In genomic region chr5:96208543-96208942, GRCm38 (mm10) we compare ENCODE assay signal across 10 mouse cellular contexts. TPM values are rescaled to one million over a fixed set of nuclear protein-coding genes. Genes with fewer than 3 reads are reported as not detected.
A peak's percentile ranks its signal among the peaks of the same experiment; 100 is the strongest.
DNase-seq lines count a peak whose midpoint lies in the region; ATAC-seq and TF ChIP-seq lines count a peak whose summit lies in the region.
"Had no signal": no experiment of that assay in that cellular context is flagged by ENCODE, and none has a peak within 500 bp of the region (broad histone marks: within the 10 kb centered on the region; RNA-seq: fewer than 3 reads in every experiment).

No protein-coding gene starts in this region.

- H3K9me3 ChIP-seq in heart, postnatal 0 days (replicated peaks; ENCODE audit: control insufficient read depth, low read length), result no peaks in the 10 kb centered on the region
- no peaks in the 10 kb centered on the region for H3K9me3 ChIP-seq in midbrain, embryonic 14.5 days (ENCODE audit: control insufficient read depth, low read length)
- no peaks in the 10 kb centered on the region for H3K9me3 ChIP-seq in midbrain, postnatal 0 days (ENCODE audit: low read length)
- H3K9me3 ChIP-seq in liver, postnatal 0 days (ENCODE audit: low read length), result no peaks in the 10 kb centered on the region

- WGBS in heart, postnatal 0 days, result 42% methylated on average over 4 of the region's 4 CpGs
- WGBS in midbrain, embryonic 14.5 days, result 75% methylated on average over 4 of the region's 4 CpGs
- WGBS in midbrain, postnatal 0 days, result 63% methylated on average over 4 of the region's 4 CpGs
- 19% methylated on average over 4 of the region's 4 CpGs for WGBS in liver, postnatal 0 days (ENCODE audit: insufficient replicate concordance)

- ATAC-seq in heart, postnatal 0 days (ENCODE audit: insufficient read depth, low read depth), result no peak
- no peak for ATAC-seq in midbrain, embryonic 14.5 days (ENCODE audit: low FRiP score, low TSS enrichment)
- ATAC-seq in midbrain, postnatal 0 days (ENCODE audit: low FRiP score), result no peak
- ATAC-seq in liver, postnatal 0 days, result no peak

- H3K4me2 ChIP-seq in heart, postnatal 0 days (ENCODE audit: low read depth, low read length), result peak overlapping the region; percentile 75; the same call in 1 of the 2 replicates
- peak overlapping the region; percentile 79 for H3K4me2 ChIP-seq in midbrain, embryonic 14.5 days (ENCODE audit: low read length)
- H3K4me2 ChIP-seq in midbrain, postnatal 0 days (ENCODE audit: low read depth, low read length, poor library complexity, severe bottlenecking), result no peak overlapping the region
- peak overlapping the region; percentile 80; the same call in 1 of the 2 replicates for H3K4me2 ChIP-seq in liver, postnatal 0 days (ENCODE audit: low read depth, low read length)

- no peak for TF ChIP-seq EP300 in heart, postnatal 0 days (IDR thresholded peaks at IDR 0.05; ENCODE audit: low read depth)
- no peak for TF ChIP-seq EP300 in liver, postnatal 0 days (IDR thresholded peaks at IDR 0.05; ENCODE audit: low read depth)

- H3K4me3 ChIP-seq in heart, postnatal 0 days (ENCODE audit: low read depth, low read length), result no peak overlapping the region
- no peak overlapping the region; the same call in 1 of the 2 replicates for H3K4me3 ChIP-seq in midbrain, embryonic 14.5 days (replicated peaks; ENCODE audit: low read depth, low read length)
- H3K4me3 ChIP-seq in midbrain, postnatal 0 days (ENCODE audit: low read depth, low read length), result no peak overlapping the region
- H3K4me3 ChIP-seq in liver, postnatal 0 days (ENCODE audit: low read depth, low read length), result no peak overlapping the region

- H3K27ac ChIP-seq in heart, postnatal 0 days (ENCODE audit: low read depth), result peak overlapping the region; percentile 88; the same call in 1 of the 2 replicates
- H3K27ac ChIP-seq in midbrain, embryonic 14.5 days (replicated peaks; ENCODE audit: low read depth, low read length), result no peak overlapping the region
- no peak overlapping the region for H3K27ac ChIP-seq in midbrain, postnatal 0 days (ENCODE audit: low read depth, low read length)
- H3K27ac ChIP-seq in liver, postnatal 0 days (ENCODE audit: low read depth), result peak overlapping the region; percentile 73

- intact Hi-C loops in heart, postnatal 36 days (cut with DNase I), result no loop called here

- no peak overlapping the region for H3K9ac ChIP-seq in heart, postnatal 0 days (replicated peaks; ENCODE audit: low read depth, low read length)
- no peak overlapping the region for H3K9ac ChIP-seq in midbrain, embryonic 14.5 days (replicated peaks; ENCODE audit: low read length)
- H3K9ac ChIP-seq in midbrain, postnatal 0 days (replicated peaks; ENCODE audit: low read length, poor library complexity, severe bottlenecking), result no peak overlapping the region
- H3K9ac ChIP-seq in liver, postnatal 0 days (replicated peaks), result no peak overlapping the region; the same call in 1 of the 2 replicates

- no peak for DNase-seq in heart, postnatal 0 days (ENCODE audit: low spot score)
- DNase-seq in heart, postnatal 36 days, result no peak
- no peak for DNase-seq in midbrain, embryonic 14.5 days
- DNase-seq in midbrain, postnatal 0 days (ENCODE audit: low spot score), result no peak
- no peak for DNase-seq in liver, postnatal 0 days
- no peak for DNase-seq in spleen, postnatal 10 days (ENCODE audit: low spot score in 2 of 2)
- DNase-seq in urinary bladder, postnatal 14 days (ENCODE audit: low spot score), result no peak
- DNase-seq in adrenal gland, postnatal 25 days, result no peak
- DNase-seq: adrenal gland, adult 8-10 months; gastrocnemius, postnatal 10 days had no signal

- no peak for TF ChIP-seq CTCF in heart, postnatal 0 days (IDR thresholded peaks at IDR 0.05; ENCODE audit: low read depth)
- TF ChIP-seq CTCF in midbrain, postnatal 0 days (IDR thresholded peaks at IDR 0.05), result no peak
- TF ChIP-seq CTCF in liver, postnatal 0 days (IDR thresholded peaks at IDR 0.05; ENCODE audit: low read depth), result no peak

- H3K36me3 ChIP-seq in heart, postnatal 0 days (replicated peaks; ENCODE audit: control insufficient read depth, insufficient read depth, low read length), result no peaks in the 10 kb centered on the region
- H3K36me3 ChIP-seq in midbrain, embryonic 14.5 days (ENCODE audit: control insufficient read depth, insufficient read depth, low read length), result no peaks in the 10 kb centered on the region
- H3K36me3 ChIP-seq in midbrain, postnatal 0 days (ENCODE audit: insufficient read depth, low read length), result no peaks in the 10 kb centered on the region
- no peaks in the 10 kb centered on the region for H3K36me3 ChIP-seq in liver, postnatal 0 days (replicated peaks; ENCODE audit: insufficient read depth, low read length)

- peaks cover 21% of the 10 kb centered on the region; the same call in 1 of the 2 replicates for H3K4me1 ChIP-seq in heart, postnatal 0 days (ENCODE audit: control insufficient read depth, insufficient read depth)
- H3K4me1 ChIP-seq in midbrain, embryonic 14.5 days (ENCODE audit: control insufficient read depth, insufficient read depth, low read length), result peaks cover 18% of the 10 kb centered on the region
- H3K4me1 ChIP-seq in midbrain, postnatal 0 days (ENCODE audit: insufficient read depth, low read length), result peaks cover 3% of the 10 kb centered on the region; the same call in 1 of the 2 replicates
- H3K4me1 ChIP-seq in liver, postnatal 0 days (ENCODE audit: insufficient read depth), result peaks cover 27% of the 10 kb centered on the region

- H3K27me3 ChIP-seq in heart, postnatal 0 days (ENCODE audit: control insufficient read depth, insufficient read depth, low read length), result no peaks in the 10 kb centered on the region
- H3K27me3 ChIP-seq in midbrain, embryonic 14.5 days (ENCODE audit: control insufficient read depth, insufficient read depth, low read length), result no peaks in the 10 kb centered on the region
- no peaks in the 10 kb centered on the region for H3K27me3 ChIP-seq in midbrain, postnatal 0 days (ENCODE audit: insufficient read depth, low read length)
- no peaks in the 10 kb centered on the region for H3K27me3 ChIP-seq in liver, postnatal 0 days (ENCODE audit: insufficient read depth, low read length)

RNA-seq across cellular contexts. Expression of gene Mrpl1, which starts 0.8 kb away (rescaled TPM):
- total RNA-seq in heart, postnatal 0 days (2014; rRNA removed; ENCODE audit: low replicate concordance), result 16.0 and 18.3 TPM in 2 replicates
- polyA plus RNA-seq in heart, postnatal 0 days (2015; fragmentation: Nextera tagmentation; extraction: Ambion mirVana), result 29.6 and 29.7 TPM in 2 replicates
- 10 to 100 TPM; 28.8 to 32.6 TPM for total RNA-seq in heart, postnatal 36 days (2021)
- 16.3 and 17.5 TPM in 2 replicates for polyA plus RNA-seq in midbrain, embryonic 14.5 days (2014; fragmentation: Nextera tagmentation; extraction: Ambion mirVana)
- 14.6 and 21.9 TPM in 2 replicates for total RNA-seq in midbrain, postnatal 0 days (2014; rRNA removed)
- polyA plus RNA-seq in midbrain, postnatal 0 days (2015; fragmentation: Nextera tagmentation; extraction: Ambion mirVana), result 11.4 and 11.5 TPM in 2 replicates
- 14.6 and 15.1 TPM in 2 replicates for polyA plus RNA-seq in liver, postnatal 0 days (2015; fragmentation: Nextera tagmentation; extraction: Ambion mirVana)
- total RNA-seq in adrenal gland, postnatal 25 days (2021), result 20.5 and 24.9 TPM in 2 replicates

RNA-seq across cellular contexts. Expression of gene Cnot6l, which starts 44.6 kb away (rescaled TPM):
- total RNA-seq in heart, postnatal 0 days (2014; rRNA removed; ENCODE audit: low replicate concordance), result 17.6 and 22.3 TPM in 2 replicates
- polyA plus RNA-seq in heart, postnatal 0 days (2015; fragmentation: Nextera tagmentation; extraction: Ambion mirVana), result 17.0 and 17.9 TPM in 2 replicates
- total RNA-seq in heart, postnatal 36 days (2021), result 10 to 100 TPM; 76.6 to 78.7 TPM
- polyA plus RNA-seq in midbrain, embryonic 14.5 days (2014; fragmentation: Nextera tagmentation; extraction: Ambion mirVana), result 17.7 and 19.2 TPM in 2 replicates
- total RNA-seq in midbrain, postnatal 0 days (2014; rRNA removed), result 18.2 and 33.2 TPM in 2 replicates
- polyA plus RNA-seq in midbrain, postnatal 0 days (2015; fragmentation: Nextera tagmentation; extraction: Ambion mirVana), result 17.4 and 19.2 TPM in 2 replicates
- polyA plus RNA-seq in liver, postnatal 0 days (2015; fragmentation: Nextera tagmentation; extraction: Ambion mirVana), result 10.5 and 12.6 TPM in 2 replicates
- 59.3 and 102 TPM in 2 replicates for total RNA-seq in adrenal gland, postnatal 25 days (2021)

Comparison
In these comparisons a context has a peak if more than half of its experiments do, and no peak if none do; other contexts are left out.
1. H3K27ac ChIP-seq: peak in heart, postnatal 0 days (single experiment) and liver, postnatal 0 days (single experiment); none in midbrain, embryonic 14.5 days (single experiment) and midbrain, postnatal 0 days (single experiment).